Mouse (Mus musculus) MEL (cell line): Measurements from ENCODE around the gene Kif19a.

Experiments
- E2F4 ChIP-seq: IDR thresholded peaks from 2 replicates; pipeline ENCODE4 v1.6.1; 2011; ENCODE audit warnings: low read depth, low read length, improper control_type of control experiment, borderline replicate concordance
- EP300 ChIP-seq, 2 experiments: IDR thresholded peaks; 2 replicates each; pipeline ENCODE4 v1.6.1; 2011; ENCODE audit warnings: improper control_type of control experiment in 2 of 2, low read length in 2 of 2, low read depth in 1 of 2, mild to moderate bottlenecking in 1 of 2
- MYC ChIP-seq: IDR thresholded peaks from 2 replicates; pipeline ENCODE4 v1.6.1; 2011; ENCODE audit warnings: low read depth, mild to moderate bottlenecking, low read length, improper control_type of control experiment, moderate library complexity
- POLR2A ChIP-seq, 2 experiments: IDR thresholded peaks; 2 replicates each; pipeline ENCODE4 v1.6.1; 2011 to 2012; ENCODE audit warnings: low read length in 2 of 2, mild to moderate bottlenecking in 2 of 2, control low read depth in 1 of 2, improper control_type of control experiment in 1 of 2, low read depth in 1 of 2, moderate library complexity in 1 of 2; ENCODE audit not compliant: control insufficient read depth in 1 of 2, insufficient read depth in 1 of 2, poor library complexity in 1 of 2
- POLR2AphosphoS5 ChIP-seq: IDR thresholded peaks from 2 replicates; pipeline ENCODE4 v1.6.1; 2012; ENCODE audit warnings: low read depth, borderline replicate concordance, mild to moderate bottlenecking, inconsistent platforms, low read length, moderate library complexity, mixed read lengths
- RCOR1 ChIP-seq: IDR thresholded peaks from 2 replicates; pipeline ENCODE4 v1.6.1; 2012; ENCODE audit warnings: low read depth, mild to moderate bottlenecking, inconsistent platforms, low read length, improper control_type of control experiment

DNA sequence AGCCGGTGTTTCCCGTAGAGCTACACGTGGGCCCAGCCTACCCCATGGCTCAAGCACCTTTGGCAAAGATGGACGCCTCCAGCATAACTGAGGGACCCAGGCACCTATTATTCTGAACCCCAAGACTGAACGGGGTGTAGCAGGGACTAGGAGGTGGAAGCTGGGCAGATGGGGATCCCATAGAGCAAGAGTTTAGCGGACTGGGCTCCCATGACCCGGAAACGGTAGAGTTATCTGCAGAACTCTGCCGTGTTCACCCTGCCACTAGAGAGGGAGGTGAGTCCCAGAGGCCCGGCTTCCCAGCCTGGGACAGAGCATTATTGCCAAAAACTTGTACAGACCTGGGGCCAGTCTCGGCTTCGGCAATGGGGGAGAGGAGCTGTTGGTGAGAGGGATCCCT is 25.0 kb downstream of the Kif19a start:
- TF ChIP-seq POLR2A (IDR thresholded peaks at IDR 0.05; ENCODE audit: control insufficient read depth in 1 of 2, insufficient read depth in 1 of 2, low read depth in 1 of 2, low read length in 2 of 2, poor library complexity in 1 of 2) = no peak
- TF ChIP-seq E2F4 = no peak
- TF ChIP-seq EP300 (IDR thresholded peaks at IDR 0.05; ENCODE audit: low read depth in 1 of 2, low read length in 2 of 2) = no peak
- TF ChIP-seq RCOR1 = no peak
- TF ChIP-seq MYC = no peak
- no peak for TF ChIP-seq POLR2AphosphoS5
